Mouse (Mus musculus) urinary bladder, postnatal 0 days (tissue): ENCODE results near the gene Sumo1. TPM values are rescaled to one million over a fixed set of nuclear protein-coding genes. Genes with fewer than 3 reads are reported as not detected.

ENCODE experiments used
- polyA plus RNA-seq: library from polyadenylated mRNA; unstranded; fragments of >200 nt; fragmentation: Nextera tagmentation; extraction: Ambion mirVana; gene quantifications from 2 replicates; pipeline ENCODE4 v1.2.1, GENCODE M21; 2015

Sumo1 gene
- 208 and 235 TPM in 2 replicates for polyA plus RNA-seq

DNA sequence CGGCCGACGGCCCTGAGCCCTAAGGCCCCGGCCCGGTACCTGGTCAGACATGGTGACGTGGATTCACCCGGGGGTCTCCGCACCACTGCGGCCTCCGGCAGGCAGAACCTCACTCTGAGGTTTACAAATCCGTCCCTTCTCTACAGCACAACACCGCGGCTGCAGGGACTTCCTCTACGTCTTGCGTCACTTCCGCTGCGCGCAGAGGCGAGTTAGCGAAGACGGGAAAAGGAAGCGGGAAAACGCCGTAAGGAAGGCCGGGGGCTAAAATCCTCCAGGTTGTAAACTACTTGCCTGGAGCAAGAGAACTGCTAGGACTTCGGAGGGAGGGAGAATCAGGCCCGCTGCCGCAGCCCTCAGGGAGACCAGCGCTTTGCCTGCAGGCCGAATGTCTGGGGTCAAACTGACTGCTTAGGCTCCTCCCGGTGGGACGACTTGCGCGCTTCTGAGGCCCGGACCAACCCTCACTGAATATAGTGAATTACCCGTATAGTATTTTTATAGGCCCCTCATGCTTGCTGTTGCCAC is at the start of gene Sumo1:
Gene Sumo1, minus strand, starts transcription at position 194 of the 528 bp plus-strand sequence.

DNA sequence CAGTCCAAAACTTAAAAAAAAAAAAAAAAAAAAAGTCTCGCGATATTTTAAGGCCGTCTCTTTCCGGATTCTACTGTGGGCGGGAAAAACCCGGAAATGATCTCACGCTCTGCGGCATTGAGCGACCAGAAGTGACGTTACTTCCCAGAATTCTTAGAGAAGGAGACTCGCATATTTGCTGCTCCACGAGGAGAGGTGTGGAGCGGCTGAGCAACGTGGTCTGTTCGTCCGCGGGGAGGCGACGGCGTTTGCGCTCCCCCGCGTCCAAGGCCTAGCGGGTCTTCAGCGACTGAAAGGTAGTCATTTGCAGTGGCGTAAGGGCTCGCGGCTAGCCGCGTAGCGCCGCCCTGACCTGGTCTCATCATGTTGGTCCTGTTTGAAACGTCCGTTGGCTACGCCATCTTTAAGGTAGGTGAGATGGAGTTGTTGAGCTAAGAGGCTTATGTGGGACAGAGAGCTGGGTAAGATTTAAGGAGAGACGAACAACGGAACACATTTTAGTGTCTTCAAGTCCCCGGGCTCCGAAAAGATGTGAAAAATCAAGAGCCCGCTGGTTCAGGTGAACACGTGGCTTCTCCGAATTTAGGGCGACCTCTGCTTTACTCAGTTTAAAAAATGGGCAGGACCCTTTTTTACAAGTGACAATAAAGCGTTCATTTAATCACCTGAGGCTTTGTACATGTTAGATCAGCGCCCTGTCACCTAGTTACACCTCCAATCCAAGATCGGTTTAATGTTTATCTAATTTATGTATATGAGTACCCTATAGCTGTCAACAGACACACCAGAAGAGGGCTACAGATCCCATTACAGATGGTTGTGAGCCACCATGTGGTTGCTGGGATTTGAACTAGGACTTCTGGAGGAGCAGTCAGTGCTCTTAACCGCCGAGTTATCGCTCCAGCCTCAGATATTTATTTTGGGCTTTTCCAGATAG is 14.5 kb upstream of the Sumo1 start, which contains the start of gene Nop58:
Gene Nop58, plus strand, starts transcription at position 153 of the 937 bp plus-strand sequence.

Other genes starting within 250 kb of the Sumo1 start
- gene Fzd7, start 188.4 kb downstream of the Sumo1 start, polyA plus RNA-seq: 7.2 and 8.0 TPM in 2 replicates
- gene Gm973, start 154.6 kb downstream of the Sumo1 start, polyA plus RNA-seq: 1.7 and 2.5 TPM in 2 replicates
- gene Nop58, start 14.1 kb upstream of the Sumo1 start, polyA plus RNA-seq: 125 and 165 TPM in 2 replicates
- 6.4 and 7.4 TPM in 2 replicates for gene Bmpr2, start 92.6 kb upstream of the Sumo1 start, polyA plus RNA-seq
- 3.7 and 3.9 TPM in 2 replicates for gene Fam117b, start 242.2 kb upstream of the Sumo1 start, polyA plus RNA-seq